Mouse (Mus musculus) yolk sac, embryonic 10.5 days (tissue): ENCODE measurements around the gene Tnfrsf13b.
A peak's percentile ranks its signal among the peaks of the same experiment; 100 is the strongest.
"Not testable (repeated sequence)": the region's sequence is repeated elsewhere in the genome, so short reads cannot be mapped to it uniquely, and the experiment has no call there.

Experiments
- DNase-seq: peaks from one replicate; pipeline ENCODE4 v3.0.0-alpha.2; 2017; ENCODE audit warnings: low spot score

The Tnfrsf13b gene

DNA sequence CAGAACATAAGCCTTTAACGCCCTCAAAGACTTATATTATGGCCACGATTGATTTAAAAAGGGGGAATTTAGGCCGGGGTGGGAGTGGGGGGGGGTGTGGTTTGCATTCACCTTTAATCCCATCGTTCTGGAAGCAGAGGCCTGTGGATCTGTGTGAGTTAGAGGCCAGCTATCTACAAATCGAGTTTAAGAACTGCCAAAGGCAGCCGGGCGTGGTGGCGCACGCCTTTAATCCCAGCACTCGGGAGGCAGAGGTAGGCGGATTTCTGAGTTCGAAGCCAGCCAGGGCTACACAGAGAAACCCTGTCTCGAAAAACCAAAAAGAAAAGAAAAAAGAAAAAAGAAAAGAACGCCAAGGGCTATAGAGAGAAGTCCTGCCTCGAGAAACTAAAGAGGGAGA is 46.9 kb downstream of the Tnfrsf13b start:
- not testable (repeated sequence) for DNase-seq

- DNase-seq = peak; percentile 85
Measured at GRCm38 (mm10) chr11:61174291-61174820, 47.8 kb downstream of the Tnfrsf13b start.

DNA sequence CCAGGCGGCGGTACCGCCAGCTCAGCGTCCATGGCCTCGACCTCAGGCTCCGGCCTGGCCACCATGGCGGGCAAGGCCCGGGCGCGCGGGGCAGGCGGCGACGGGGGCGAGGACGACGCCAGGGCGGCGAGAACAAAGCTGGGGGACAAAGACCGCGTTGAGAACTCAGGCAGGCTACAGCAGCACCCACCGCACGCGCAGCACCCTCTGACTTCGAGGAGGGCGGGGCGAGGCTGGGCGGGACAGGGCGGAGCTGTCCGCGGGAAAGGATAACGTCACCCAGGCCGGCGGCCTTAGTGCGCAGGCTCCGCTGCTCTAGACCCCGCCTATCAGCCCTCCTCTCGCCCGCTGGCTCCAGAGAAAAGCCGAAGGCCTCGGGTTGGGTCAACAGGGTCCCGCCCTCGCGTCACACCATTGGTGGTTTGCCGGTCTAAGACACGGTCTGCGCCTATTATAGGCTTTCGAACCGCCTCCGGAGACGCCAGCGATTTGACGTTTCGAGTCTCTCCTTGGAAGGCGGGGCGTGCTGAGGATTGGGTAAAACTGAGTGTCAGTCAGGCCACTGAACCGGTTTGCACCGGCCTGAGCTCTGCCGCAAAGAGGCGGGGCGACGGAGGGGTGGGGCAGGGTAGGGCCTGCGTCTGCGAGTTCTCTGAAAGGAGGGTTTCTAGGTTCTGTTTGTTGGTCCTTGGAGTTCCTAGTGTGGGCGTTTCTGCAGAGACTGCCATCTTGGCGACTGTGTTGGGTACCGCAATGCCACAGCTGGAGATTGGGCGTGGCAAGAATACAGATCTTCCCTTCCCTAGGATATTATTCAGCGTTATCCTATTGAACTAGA is 48.5 kb downstream of the Tnfrsf13b start, which contains the start of gene Usp22:
Usp22 (minus strand) TSS at position 235 of the 838 bp plus-strand sequence.
- DNase-seq = peak; percentile 100

DNA sequence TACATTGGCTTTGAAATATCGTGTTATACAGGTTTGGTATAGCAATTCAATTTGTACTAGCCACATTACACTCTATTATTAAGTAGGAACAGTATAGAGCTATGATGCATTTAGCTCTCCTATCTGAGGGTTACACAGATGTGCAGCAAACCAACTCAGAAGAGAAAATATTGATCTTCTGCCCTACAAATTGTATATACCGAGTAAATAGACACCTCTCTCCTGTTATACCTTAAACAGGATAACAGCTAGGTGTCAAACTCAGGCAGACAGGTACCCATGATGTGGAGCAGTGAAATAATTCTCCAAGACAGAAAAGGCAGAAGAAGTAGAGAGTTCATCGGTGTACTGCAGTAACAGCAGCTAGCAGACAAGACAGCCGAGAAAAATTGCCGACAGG is 49.2 kb downstream of the Tnfrsf13b start:
- no peak for DNase-seq

DNA sequence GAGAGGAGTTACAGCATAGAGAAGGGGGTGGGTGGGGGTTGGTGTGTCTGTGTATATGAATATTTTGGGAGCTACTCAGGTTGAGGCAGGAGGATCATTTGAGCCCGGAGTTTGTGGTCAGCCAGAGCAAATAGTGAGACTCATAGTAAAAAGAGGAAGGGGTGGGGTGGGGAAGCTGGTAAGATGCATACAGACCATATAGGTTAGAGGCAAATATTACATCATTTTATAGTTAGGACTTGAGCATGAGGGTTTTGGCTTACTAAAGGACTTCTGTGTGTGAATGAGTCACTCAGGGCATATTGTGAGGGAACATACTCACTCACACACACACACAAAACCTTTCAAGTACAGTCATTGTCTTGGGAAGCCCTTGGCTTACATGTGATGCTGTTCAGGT is 49.8 kb downstream of the Tnfrsf13b start:
- no peak for DNase-seq

DNA sequence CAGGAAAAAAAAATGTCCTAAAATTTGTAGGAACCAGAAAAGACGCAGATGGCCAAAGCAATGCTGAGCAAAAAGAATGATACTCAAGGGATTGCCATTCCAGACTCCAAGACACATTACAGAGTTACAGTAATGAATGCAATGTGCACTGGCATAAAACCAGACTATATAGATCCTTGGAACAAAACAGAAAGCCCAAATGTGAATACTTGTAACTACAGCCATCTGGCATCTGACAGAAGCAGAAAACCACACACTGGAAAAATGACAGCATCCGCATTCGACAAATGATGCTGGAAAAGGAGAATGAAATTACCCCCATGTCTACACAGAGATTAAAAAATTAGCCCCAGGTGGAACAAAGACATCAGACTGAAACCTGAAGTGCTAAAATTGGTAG is 53.8 kb downstream of the Tnfrsf13b start:
- DNase-seq = no peak

- DNase-seq = no peak
Measured at GRCm38 (mm10) chr11:61181624-61182023, 55.1 kb downstream of the Tnfrsf13b start.

- no peak for DNase-seq
Measured at GRCm38 (mm10) chr11:61183820-61184219, 57.3 kb downstream of the Tnfrsf13b start.

DNA sequence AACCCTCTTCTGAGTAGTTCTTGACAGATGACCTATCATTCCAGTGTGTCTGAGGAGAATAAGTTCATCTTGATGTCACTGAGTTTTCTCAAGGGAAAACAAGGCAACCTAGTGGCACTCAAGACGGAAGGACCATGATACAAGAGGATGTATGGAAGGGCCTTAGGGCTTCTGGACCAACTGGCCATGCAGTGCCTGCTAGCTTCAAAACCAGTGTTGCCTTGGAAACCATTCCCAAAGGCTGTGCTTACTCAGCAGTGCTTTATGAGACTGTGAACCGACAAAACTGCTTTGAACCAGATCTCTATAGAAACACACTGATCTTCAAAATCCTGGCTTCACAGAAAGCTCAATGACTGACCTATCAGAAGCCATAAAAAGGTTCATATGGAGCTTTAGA is 64.2 kb downstream of the Tnfrsf13b start:
- no peak for DNase-seq

DNA sequence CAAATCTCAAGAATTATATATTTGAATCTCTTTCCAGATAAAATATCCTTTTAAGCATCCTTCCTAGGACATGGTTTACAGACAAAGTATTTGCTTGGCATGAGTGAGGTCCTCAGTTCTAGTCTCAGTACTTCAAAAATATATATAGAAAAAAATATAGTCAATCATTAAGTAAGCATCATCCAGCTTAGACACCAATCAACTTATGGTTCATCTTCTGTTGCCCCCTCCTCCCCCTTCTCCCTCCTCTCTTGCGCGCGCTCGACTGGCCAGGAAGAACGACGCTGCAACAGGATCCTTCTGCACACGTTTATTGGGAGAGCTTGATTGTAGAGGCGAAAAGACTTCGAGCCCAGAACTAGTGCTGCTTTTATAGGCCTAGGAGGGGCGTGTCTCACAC is 65.6 kb downstream of the Tnfrsf13b start:
- not testable (repeated sequence) for DNase-seq

DNA sequence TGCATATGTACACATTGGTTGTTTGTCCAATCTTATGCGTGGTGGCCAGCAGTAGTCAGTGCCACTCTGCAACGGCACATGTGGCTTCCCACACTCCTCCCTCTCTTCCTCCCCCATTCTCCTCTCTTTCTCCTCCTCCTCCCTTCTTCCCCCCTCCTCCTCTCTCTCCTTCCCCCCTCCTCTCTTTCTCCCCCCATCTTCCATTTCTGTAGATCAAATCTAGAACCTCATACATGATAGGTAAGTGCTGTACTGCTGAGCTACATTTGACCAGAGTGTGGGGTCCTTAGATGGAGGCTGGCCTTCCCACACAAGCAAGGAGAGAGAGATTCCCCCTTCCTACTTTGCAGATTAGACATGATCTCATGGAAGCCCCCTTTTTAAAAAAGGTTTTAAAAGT is 66.2 kb downstream of the Tnfrsf13b start:
- DNase-seq = no peak

DNA sequence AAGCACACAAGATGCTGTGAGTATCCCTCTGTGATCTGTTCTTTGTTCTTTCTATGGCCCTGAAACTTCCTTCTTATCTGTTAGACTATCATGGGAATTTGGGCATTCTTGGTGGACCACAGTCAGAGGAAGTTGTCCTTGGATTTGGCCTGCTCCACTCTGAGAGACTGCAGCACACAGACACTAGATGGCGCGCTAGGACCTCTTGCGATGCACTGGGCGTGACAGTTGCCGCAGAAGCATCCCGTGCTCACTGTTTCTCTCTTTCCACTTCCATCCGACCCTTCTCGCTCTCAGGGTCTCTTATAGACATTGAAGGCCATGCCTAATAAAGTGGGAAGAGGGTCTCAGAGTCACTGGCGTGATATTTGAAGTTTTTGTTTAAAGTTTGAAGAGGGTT is 66.8 kb downstream of the Tnfrsf13b start:
- DNase-seq = peak; percentile 58

- DNase-seq = no peak
Measured at GRCm38 (mm10) chr11:61196616-61197353, 70.2 kb downstream of the Tnfrsf13b start.

DNA sequence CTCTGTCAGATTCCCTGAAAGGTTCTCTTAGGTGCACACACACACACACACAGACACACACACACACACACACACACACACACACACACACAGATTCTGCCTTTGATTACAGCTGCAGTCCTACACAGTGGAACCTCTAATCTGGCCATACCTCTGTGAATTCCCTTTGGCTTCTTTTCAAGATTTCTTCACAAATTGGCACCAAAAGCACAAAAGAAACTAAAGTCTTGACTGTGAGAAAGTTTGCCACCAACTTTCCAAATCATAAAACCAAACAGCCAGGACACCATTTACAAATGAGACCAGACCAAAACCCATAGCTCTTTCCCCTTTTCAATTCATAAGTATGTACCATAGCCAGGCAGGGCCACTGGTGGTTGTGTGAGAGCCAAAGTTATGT is 71.4 kb downstream of the Tnfrsf13b start:
- DNase-seq = no peak
